Mouse (Mus musculus): ENCODE data around the gene Olfr146.

Gene Olfr146

GRCm38 (mm10) chr9:39023277-39023676, at the start of gene Olfr146:
Gene Olfr146, minus strand, starts transcription at chr9:39023377.
- no peak for DNase-seq (ENCODE audit: low spot score)

GRCm38 (mm10) chr9:39064851-39065250, 41.7 kb upstream of the Olfr146 start, which contains the start of gene Olfr937:
Gene Olfr937, minus strand, starts transcription at chr9:39064951.
- DNase-seq (ENCODE audit: low spot score): no peak

GRCm38 (mm10) chr9:38999583-38999982, 23.6 kb downstream of the Olfr146 start, which contains the start of gene Olfr935:
Gene Olfr935, minus strand, starts transcription at chr9:38999683.
- no peak for DNase-seq (ENCODE audit: low spot score)

GRCm38 (mm10) chr9:38988215-38988614, 35.0 kb downstream of the Olfr146 start, which contains the start of gene Olfr934:
Gene Olfr934, minus strand, starts transcription at chr9:38988315.
- no peak for DNase-seq (ENCODE audit: low spot score)

- DNase-seq (ENCODE audit: low spot score): no peak
Measured at GRCm38 (mm10) chr9:38972013-38972412, 51.2 kb downstream of the Olfr146 start, which contains the start of gene Olfr933. Gene Olfr933, plus strand, starts transcription at chr9:38972313.

Measured in testis, postnatal 14 days (tissue).